Comparison of ENCODE assay signal across 24 mouse cellular contexts in the genomic region with DNA sequence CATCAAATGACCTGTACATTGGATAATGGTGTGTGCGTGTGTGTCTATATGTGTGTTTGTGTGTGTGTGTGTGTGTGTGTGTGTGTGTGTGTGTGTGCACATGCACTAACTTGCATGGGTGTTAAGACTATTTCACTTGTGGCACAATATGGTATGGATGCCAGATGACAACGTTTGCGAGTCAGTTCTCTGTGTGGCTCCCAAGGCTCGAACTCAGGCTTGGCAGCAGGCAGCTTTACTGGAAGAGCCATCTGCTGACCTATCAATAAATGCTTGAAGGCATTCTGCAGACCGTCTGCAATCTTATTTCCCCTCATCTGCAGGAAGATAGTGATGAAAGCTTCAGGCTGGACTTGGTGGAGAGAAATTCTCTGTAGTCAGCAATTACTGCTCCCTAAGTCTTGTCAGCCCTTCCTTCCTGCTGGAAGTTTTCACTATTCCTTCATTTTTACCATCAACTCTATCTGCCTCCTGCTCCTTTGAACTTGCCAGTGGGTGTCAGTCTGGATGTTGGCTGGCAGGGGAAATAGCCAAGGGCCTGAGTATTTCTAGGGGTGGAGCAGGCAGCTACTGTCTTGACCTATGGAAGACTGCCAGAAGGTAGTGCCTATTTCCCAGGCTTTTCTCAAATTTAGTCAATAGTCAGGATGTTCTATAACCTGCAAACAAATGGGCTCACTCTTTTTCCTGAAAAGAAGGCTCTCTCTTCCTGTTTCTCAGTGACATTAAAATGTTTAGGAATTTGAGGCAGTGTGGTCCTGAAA.
DNase-seq lines count a peak whose midpoint lies in the region; ATAC-seq and TF ChIP-seq lines count a peak whose summit lies in the region.
"Had no signal": no experiment of that assay in that cellular context is flagged by ENCODE, and none has a peak within 500 bp of the region (broad histone marks: within the 10 kb centered on the region; RNA-seq: fewer than 3 reads in every experiment).

No protein-coding gene starts in this region.

- H3K4me1 ChIP-seq in forebrain, embryonic 16.5 days (replicated peaks; ENCODE audit: control insufficient read depth, insufficient read depth, low read length) = no peaks in the 10 kb centered on the region
- H3K4me1 ChIP-seq in forebrain, embryonic 13.5 days = no peaks in the 10 kb centered on the region
- peaks cover 15% of the 10 kb centered on the region for H3K4me1 ChIP-seq in heart, embryonic 15.5 days (replicated peaks)
- H3K4me1 ChIP-seq in cortical plate, adult 2 months (ENCODE audit: control insufficient read depth, insufficient read depth, low read length) = peaks cover 11% of the 10 kb centered on the region
- H3K4me1 ChIP-seq: forebrain, embryonic 10.5 days; hindbrain, embryonic 15.5 days; intestine, embryonic 15.5 days; limb, embryonic 12.5 days; stomach, embryonic 15.5 days had no signal

- H3K4me2 ChIP-seq in forebrain, embryonic 16.5 days (ENCODE audit: low read length) = no peak overlapping the region
- no peak overlapping the region for H3K4me2 ChIP-seq in forebrain, embryonic 13.5 days
- no peak overlapping the region for H3K4me2 ChIP-seq in heart, embryonic 15.5 days
- H3K4me2 ChIP-seq: hindbrain, embryonic 15.5 days; intestine, embryonic 15.5 days; limb, embryonic 12.5 days; liver, embryonic 15.5 days; stomach, embryonic 15.5 days had no signal

- no peaks in the 10 kb centered on the region for H3K27me3 ChIP-seq in forebrain, embryonic 16.5 days (replicated peaks; ENCODE audit: control insufficient read depth, insufficient read depth, low read length)
- H3K27me3 ChIP-seq in forebrain, embryonic 13.5 days = no peaks in the 10 kb centered on the region
- no peaks in the 10 kb centered on the region for H3K27me3 ChIP-seq in heart, embryonic 15.5 days
- H3K27me3 ChIP-seq: hindbrain, embryonic 15.5 days; intestine, embryonic 15.5 days; limb, embryonic 12.5 days; liver, embryonic 15.5 days; stomach, embryonic 15.5 days had no signal

- intact Hi-C loops in heart, postnatal 14 days (cut with DNase I) = no loop called here

- peak; percentile 43; the same call in 1 of the 2 replicates for ATAC-seq in forebrain, embryonic 16.5 days
- ATAC-seq in forebrain, embryonic 13.5 days = no peak
- ATAC-seq in heart, embryonic 15.5 days (replicated peaks; ENCODE audit: insufficient number of reproducible peaks, insufficient read depth, low FRiP score, low read depth) = no peak
- no peak for ATAC-seq in CD4-positive, CD25-positive, alpha-beta regulatory T cell, adult 4 months
- ATAC-seq: activated CD4-positive, CD25-positive, alpha-beta regulatory T cell, adult 4 months; intestine, embryonic 15.5 days had no signal

- H3K4me3 ChIP-seq in forebrain, embryonic 16.5 days (replicated peaks; ENCODE audit: low read length) = no peak overlapping the region
- H3K4me3 ChIP-seq in forebrain, embryonic 13.5 days = no peak overlapping the region
- H3K4me3 ChIP-seq in heart, embryonic 15.5 days = no peak overlapping the region
- no peak overlapping the region for H3K4me3 ChIP-seq in layer of hippocampus, adult 2 months
- H3K4me3 ChIP-seq in cortical plate, adult 2 months (ENCODE audit: insufficient read depth, low read length) = no peak overlapping the region
- H3K4me3 ChIP-seq: forebrain, embryonic 10.5 days; hindbrain, embryonic 15.5 days; intestine, embryonic 15.5 days; limb, embryonic 12.5 days; liver, embryonic 15.5 days; stomach, embryonic 15.5 days had no signal

- no peak for TF ChIP-seq CTCF in layer of hippocampus, adult 2 months (conservative IDR thresholded peaks at IDR 0.05)
- no peak for TF ChIP-seq CTCF in cortical plate, adult 2 months (IDR thresholded peaks at IDR 0.05; ENCODE audit: extremely low read depth, insufficient read depth, low read length)

- H3K9ac ChIP-seq in forebrain, embryonic 16.5 days (replicated peaks; ENCODE audit: low read depth, low read length) = no peak overlapping the region
- no peak overlapping the region for H3K9ac ChIP-seq in forebrain, embryonic 13.5 days
- H3K9ac ChIP-seq in heart, embryonic 15.5 days = no peak overlapping the region
- H3K9ac ChIP-seq: hindbrain, embryonic 15.5 days; intestine, embryonic 15.5 days; limb, embryonic 12.5 days; liver, embryonic 15.5 days; stomach, embryonic 15.5 days had no signal

- 57% methylated on average over 5 of the region's 5 CpGs for WGBS in forebrain, embryonic 16.5 days
- 89% methylated on average over 5 of the region's 5 CpGs for WGBS in forebrain, embryonic 13.5 days
- 59% methylated on average over 5 of the region's 5 CpGs for WGBS in heart, embryonic 15.5 days

- H3K36me3 ChIP-seq in forebrain, embryonic 16.5 days (ENCODE audit: control insufficient read depth, insufficient read depth) = no peaks in the 10 kb centered on the region
- no peaks in the 10 kb centered on the region for H3K36me3 ChIP-seq in forebrain, embryonic 13.5 days (ENCODE audit: poor library complexity, severe bottlenecking)
- no peaks in the 10 kb centered on the region for H3K36me3 ChIP-seq in heart, embryonic 15.5 days
- H3K36me3 ChIP-seq: forebrain, embryonic 10.5 days; G1E; hindbrain, embryonic 15.5 days; intestine, embryonic 15.5 days; limb, embryonic 12.5 days; liver, embryonic 15.5 days; stomach, embryonic 15.5 days had no signal

- H3K27ac ChIP-seq in forebrain, embryonic 16.5 days (ENCODE audit: low read length) = no peak overlapping the region
- H3K27ac ChIP-seq in forebrain, embryonic 13.5 days = no peak overlapping the region
- H3K27ac ChIP-seq in heart, embryonic 15.5 days = peak overlapping the region; percentile 41
- peak overlapping the region; percentile 49; the same call in 1 of the 2 replicates for H3K27ac ChIP-seq in layer of hippocampus, adult 2 months
- 0 out of 2 replicates have a peak overlapping the region, but pooled peaks have one; percentile 54 for H3K27ac ChIP-seq in cortical plate, adult 2 months (ENCODE audit: insufficient read depth, low read length)
- H3K27ac ChIP-seq: forebrain, embryonic 10.5 days; intestine, embryonic 15.5 days; limb, embryonic 12.5 days; liver, embryonic 15.5 days; stomach, embryonic 15.5 days had no signal

- no peaks in the 10 kb centered on the region for H3K9me3 ChIP-seq in forebrain, embryonic 16.5 days (ENCODE audit: control insufficient read depth, low read length)
- no peaks in the 10 kb centered on the region for H3K9me3 ChIP-seq in forebrain, embryonic 13.5 days (replicated peaks)
- no peaks in the 10 kb centered on the region for H3K9me3 ChIP-seq in heart, embryonic 15.5 days (replicated peaks)
- H3K9me3 ChIP-seq: forebrain, embryonic 10.5 days; hindbrain, embryonic 15.5 days; intestine, embryonic 15.5 days; limb, embryonic 12.5 days; liver, embryonic 15.5 days; stomach, embryonic 15.5 days had no signal

- no peak for DNase-seq in heart, postnatal 14 days
- no peak for DNase-seq in layer of hippocampus, adult 2 months (ENCODE audit: low spot score in 2 of 2)
- DNase-seq in layer of hippocampus, adult 11-12 months (ENCODE audit: low spot score) = no peak
- DNase-seq: adrenal gland, postnatal 10 days; cerebellum, adult 18-20 months; cerebellum, postnatal 25 days; lung, postnatal 10 days; midbrain, embryonic 14.5 days; right cerebral cortex, postnatal 25 days; thymus, adult 18-20 months; thymus, postnatal 4 days had no signal

- TF ChIP-seq POLR2A in cortical plate, adult 2 months (IDR thresholded peaks at IDR 0.05; ENCODE audit: extremely low read depth, insufficient read depth, low read length) = no peak

Comparison
In these comparisons a context has a peak if more than half of its experiments do, and no peak if none do; other contexts are left out.
1. H3K27ac ChIP-seq: peak in heart, embryonic 15.5 days (single experiment), layer of hippocampus, adult 2 months (single experiment) and cortical plate, adult 2 months (single experiment); none in forebrain, embryonic 16.5 days (single experiment) and forebrain, embryonic 13.5 days (single experiment).